Mouse (Mus musculus) hindbrain, embryonic 12.5 days (tissue): ENCODE measurements at regions not wholly inside any gene's neighbourhood (a gene's known extent, or its start where the extent isn't known, plus 50 kb on each side); places are given as distances from the start of the nearest gene placed in this dataset.
"Not testable (repeated sequence)": the region's sequence is repeated elsewhere in the genome, so short reads cannot be mapped to it uniquely, and the experiment has no call there.

ENCODE experiments used
- ATAC-seq: fragments of 200-750 bp; cut with Nextera tagmentation; 2 replicates; pipeline ENCODE4 v1.8.0; 2017; ENCODE audit warnings: moderate TSS enrichment; ENCODE audit not compliant: low FRiP score
- H3K27ac ChIP-seq: fragments of 300-500 bp; sonication (generic); 2 replicates; pipeline ENCODE4 v1.5.1; 2016; ENCODE audit warnings: mild to moderate bottlenecking
- H3K27me3 ChIP-seq: fragments of 300-500 bp; sonication (generic); 2 replicates; pipeline ENCODE4 v1.6.1; 2016; ENCODE audit warnings: mild to moderate bottlenecking
- H3K36me3 ChIP-seq: fragments of 300-500 bp; sonication (generic); 2 replicates; pipeline ENCODE4 v1.6.1; 2016; ENCODE audit warnings: mild to moderate bottlenecking
- H3K4me1 ChIP-seq: fragments of 300-500 bp; sonication (generic); 2 replicates; pipeline ENCODE4 v1.6.1; 2016
- H3K4me2 ChIP-seq: fragments of 300-500 bp; sonication (generic); replicated peaks from 2 replicates; pipeline ENCODE4 v1.6.1; 2016; ENCODE audit warnings: mild to moderate bottlenecking
- H3K4me3 ChIP-seq: fragments of 300-500 bp; sonication (generic); 2 replicates; pipeline ENCODE4 v1.5.1; 2016; ENCODE audit warnings: mild to moderate bottlenecking
- H3K9ac ChIP-seq: fragments of 300-500 bp; sonication (generic); 2 replicates; pipeline ENCODE4 v1.6.1; 2016; ENCODE audit warnings: mild to moderate bottlenecking, moderate library complexity
- H3K9me3 ChIP-seq: fragments of 300-500 bp; sonication (generic); replicated peaks from 2 replicates; pipeline ENCODE4 v1.6.1; 2016; ENCODE audit warnings: mild to moderate bottlenecking
- WGBS: fragments of 180-500 bp; shearing (Covaris S2); methylation state at CpG from one replicate; pipeline ENCODE4 v1.1.7; 2016; 5-methylcytosine and 5-hydroxymethylcytosine counted together

- 80% methylated on average over 5 of the region's 5 CpGs for WGBS
- H3K27ac ChIP-seq = no peak overlapping the region
- H3K4me3 ChIP-seq = no peak overlapping the region
- H3K4me2 ChIP-seq = no peak overlapping the region
- no peaks in the 10 kb centered on the region; the same call in 1 of the 2 replicates for H3K27me3 ChIP-seq
- no peak overlapping the region for H3K9ac ChIP-seq
- 0 out of 2 replicates have a peak, but pooled peaks cover 2% of the 10 kb centered on the region for H3K4me1 ChIP-seq
- no peaks in the 10 kb centered on the region for H3K9me3 ChIP-seq
- ATAC-seq = no peak
- no peaks in the 10 kb centered on the region for H3K36me3 ChIP-seq
Measured at GRCm38 (mm10) chr7:96002401-96002800, 168.6 kb upstream of the Tenm4 start.

- H3K9ac ChIP-seq = no peak overlapping the region
- no peaks in the 10 kb centered on the region for H3K9me3 ChIP-seq
- WGBS = 91% methylated on average over 2 of the region's 2 CpGs
- H3K27ac ChIP-seq = no peak overlapping the region
- H3K4me2 ChIP-seq = no peak overlapping the region
- H3K27me3 ChIP-seq = no peaks in the 10 kb centered on the region
- no peak overlapping the region for H3K4me3 ChIP-seq
- ATAC-seq = no peak
- H3K36me3 ChIP-seq = no peaks in the 10 kb centered on the region
- no peaks in the 10 kb centered on the region for H3K4me1 ChIP-seq
Measured at GRCm38 (mm10) chr7:96006299-96006698, 164.7 kb upstream of the Tenm4 start.

- no peaks in the 10 kb centered on the region for H3K36me3 ChIP-seq
- 82% methylated on average over 5 of the region's 5 CpGs for WGBS
- no peak for ATAC-seq
Measured at GRCm38 (mm10) chr7:96013008-96013407, 158.0 kb upstream of the Tenm4 start.

DNA sequence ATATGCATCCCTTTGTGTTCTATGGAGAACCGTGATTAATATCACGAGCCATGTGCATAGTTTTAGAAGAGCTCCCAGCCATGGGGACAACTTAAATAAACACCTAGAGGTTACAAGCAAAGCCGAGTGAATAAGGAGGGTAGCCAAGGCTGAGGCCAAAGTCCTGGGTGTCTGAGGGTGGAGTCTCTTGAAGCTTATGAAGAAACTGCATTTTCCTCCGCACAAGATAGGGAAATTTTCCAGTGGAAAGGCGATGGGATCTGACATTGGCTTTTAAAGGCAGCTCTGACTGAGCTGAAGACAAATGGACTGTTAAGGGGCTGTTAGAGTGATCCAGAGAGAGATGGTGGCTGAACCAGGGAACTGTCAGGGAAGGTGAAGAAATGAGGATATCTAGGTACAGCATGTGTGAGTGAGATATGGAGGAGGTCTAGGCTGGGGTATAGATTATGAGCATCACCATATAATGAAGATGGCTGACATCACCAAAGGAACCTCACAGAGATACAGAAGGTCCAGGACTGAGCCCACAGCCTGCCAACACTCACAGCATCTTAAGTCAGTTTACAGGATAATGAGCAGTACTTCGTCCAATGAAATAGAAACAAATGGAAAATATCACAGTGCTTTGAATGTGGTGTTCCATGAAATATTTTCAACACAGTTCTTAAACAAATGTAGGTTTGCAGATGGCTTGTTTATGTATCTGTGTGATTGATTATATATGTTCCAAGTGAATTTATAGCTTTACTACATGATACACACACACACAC is 153.7 kb upstream of the Tenm4 start:
- 87% methylated on average over 6 of the region's 6 CpGs for WGBS
- H3K27ac ChIP-seq = no peak overlapping the region
- no peak overlapping the region for H3K9ac ChIP-seq
- no peak overlapping the region for H3K4me3 ChIP-seq
- no peak overlapping the region for H3K4me2 ChIP-seq
- no peaks in the 10 kb centered on the region for H3K9me3 ChIP-seq
- no peaks in the 10 kb centered on the region for H3K4me1 ChIP-seq
- no peaks in the 10 kb centered on the region for H3K36me3 ChIP-seq
- H3K27me3 ChIP-seq = no peaks in the 10 kb centered on the region
- ATAC-seq = no peak

More at GRCm38 (mm10) chr7:96013008-96013407, 158.0 kb upstream of the Tenm4 start:
- Histone ChIP-seq H3K4me3 (no peak overlapping the region), H3K4me1 (no peaks in the 10 kb centered on the region), H3K4me2 (no peak overlapping the region), H3K9ac (no peak overlapping the region), H3K27ac (no peak overlapping the region), H3K9me3 (no peaks in the 10 kb centered on the region), H3K27me3 (no peaks in the 10 kb centered on the region)

GRCm38 (mm10) chr7:96024048-96024447 is 147.0 kb upstream of the Tenm4 start:
- 95% methylated on average over 3 of the region's 3 CpGs for WGBS
- H3K9me3 ChIP-seq = no peaks in the 10 kb centered on the region
- no peak overlapping the region for H3K9ac ChIP-seq
- no peak overlapping the region for H3K27ac ChIP-seq
- no peak overlapping the region for H3K4me2 ChIP-seq
- H3K27me3 ChIP-seq = no peaks in the 10 kb centered on the region
- no peaks in the 10 kb centered on the region for H3K4me1 ChIP-seq
- no peak overlapping the region for H3K4me3 ChIP-seq
- no peaks in the 10 kb centered on the region for H3K36me3 ChIP-seq
- ATAC-seq = no peak

DNA sequence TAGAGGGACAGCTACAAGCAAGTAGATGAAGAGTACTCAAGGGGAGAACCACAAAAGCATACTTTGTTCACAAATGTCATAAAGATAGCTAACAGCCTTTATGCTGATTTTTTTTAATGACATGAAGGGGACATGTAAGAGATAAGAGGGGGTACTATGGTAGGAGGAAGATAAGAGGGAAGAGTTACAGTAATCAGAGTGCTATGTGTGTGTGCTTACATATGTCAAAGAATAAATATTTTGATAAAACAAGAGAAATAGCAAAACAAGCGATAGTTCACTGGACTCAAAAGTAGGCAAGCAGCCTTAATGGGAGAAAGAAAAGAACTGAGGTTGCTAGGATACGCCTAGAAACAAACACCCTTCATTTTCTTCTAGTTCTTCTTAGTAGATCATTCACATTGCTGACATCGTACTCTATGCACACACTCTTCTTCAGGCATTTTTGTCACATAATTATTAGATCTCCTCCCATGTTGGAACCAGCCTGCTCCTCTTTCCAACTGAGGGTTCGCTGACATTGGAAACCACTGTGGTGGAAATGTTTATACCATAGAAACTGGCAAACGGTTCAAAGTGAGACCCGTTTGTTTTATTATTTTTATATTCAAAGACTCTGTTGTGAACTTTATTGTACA is 144.1 kb upstream of the Tenm4 start:
- no peak overlapping the region for H3K27ac ChIP-seq
- no peaks in the 10 kb centered on the region for H3K36me3 ChIP-seq
- no peak for ATAC-seq
- no peak overlapping the region for H3K9ac ChIP-seq
- H3K27me3 ChIP-seq = no peaks in the 10 kb centered on the region
- no peak overlapping the region for H3K4me2 ChIP-seq
- H3K4me1 ChIP-seq = no peaks in the 10 kb centered on the region
- WGBS = 85% methylated on average over 6 of the region's 6 CpGs
- H3K4me3 ChIP-seq = no peak overlapping the region
- H3K9me3 ChIP-seq = no peaks in the 10 kb centered on the region

GRCm38 (mm10) chr7:96033636-96034035 is 137.4 kb upstream of the Tenm4 start:
- Histone ChIP-seq H3K4me3 (no peak overlapping the region), H3K9me3 (no peaks in the 10 kb centered on the region), H3K4me1 (no peaks in the 10 kb centered on the region), H3K4me2 (no peak overlapping the region), H3K9ac (no peak overlapping the region), H3K27ac (no peak overlapping the region), H3K36me3 (no peaks in the 10 kb centered on the region), H3K27me3 (no peaks in the 10 kb centered on the region)
- WGBS = 76% methylated on average over 4 of the region's 4 CpGs
- ATAC-seq = no peak

- Histone ChIP-seq H3K9ac (no peak overlapping the region), H3K4me3 (no peak overlapping the region), H3K4me2 (no peak overlapping the region), H3K4me1 (no peaks in the 10 kb centered on the region), H3K36me3 (no peaks in the 10 kb centered on the region), H3K27ac (no peak overlapping the region), H3K27me3 (no peaks in the 10 kb centered on the region), H3K9me3 (no peaks in the 10 kb centered on the region)
- no peak for ATAC-seq
- 64% methylated on average over 2 of the region's 2 CpGs for WGBS
Measured at GRCm38 (mm10) chr7:96035456-96035855, 135.6 kb upstream of the Tenm4 start.

DNA sequence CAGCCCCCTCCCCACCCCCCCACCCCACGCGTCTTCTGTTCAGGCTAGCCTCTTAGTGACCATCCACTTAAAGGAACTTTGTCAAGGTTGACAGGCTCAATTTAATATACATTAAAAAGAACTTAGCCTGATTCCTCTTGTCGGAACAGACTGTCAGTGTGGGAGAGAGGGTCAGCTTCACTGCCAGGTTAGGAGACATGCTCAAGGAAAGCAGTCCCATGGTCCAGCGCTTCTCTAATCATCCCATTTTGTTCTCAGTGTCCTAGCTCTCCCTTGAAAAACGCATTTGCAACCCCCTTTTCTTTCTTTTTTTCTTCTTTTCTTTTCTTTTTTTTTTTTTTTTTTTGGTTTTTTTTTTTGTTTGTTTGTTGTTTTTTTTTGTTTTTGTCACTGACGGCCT is 131.4 kb upstream of the Tenm4 start:
- WGBS = 48% methylated on average over 6 of the region's 6 CpGs
- no peaks in the 10 kb centered on the region for H3K36me3 ChIP-seq
- no peak for ATAC-seq

GRCm38 (mm10) chr7:96041806-96042205 is 129.2 kb upstream of the Tenm4 start:
- 69% methylated on average over 4 of the region's 4 CpGs for WGBS
- Histone ChIP-seq H3K4me3 (no peak overlapping the region), H3K27me3 (no peaks in the 10 kb centered on the region), H3K9me3 (0 out of 2 replicates have a peak, but pooled peaks cover 6% of the 10 kb centered on the region), H3K4me1 (no peaks in the 10 kb centered on the region), H3K9ac (no peak overlapping the region), H3K36me3 (no peaks in the 10 kb centered on the region), H3K4me2 (no peak overlapping the region), H3K27ac (no peak overlapping the region)
- ATAC-seq = no peak

More for the DNA sequence above, 131.4 kb upstream of the Tenm4 start:
- Histone ChIP-seq H3K9me3 (0 out of 2 replicates have a peak, but pooled peaks cover 4% of the 10 kb centered on the region), H3K27ac (no peak overlapping the region), H3K4me3 (no peak overlapping the region), H3K4me1 (no peaks in the 10 kb centered on the region), H3K4me2 (no peak overlapping the region), H3K27me3 (no peaks in the 10 kb centered on the region), H3K9ac (no peak overlapping the region)

DNA sequence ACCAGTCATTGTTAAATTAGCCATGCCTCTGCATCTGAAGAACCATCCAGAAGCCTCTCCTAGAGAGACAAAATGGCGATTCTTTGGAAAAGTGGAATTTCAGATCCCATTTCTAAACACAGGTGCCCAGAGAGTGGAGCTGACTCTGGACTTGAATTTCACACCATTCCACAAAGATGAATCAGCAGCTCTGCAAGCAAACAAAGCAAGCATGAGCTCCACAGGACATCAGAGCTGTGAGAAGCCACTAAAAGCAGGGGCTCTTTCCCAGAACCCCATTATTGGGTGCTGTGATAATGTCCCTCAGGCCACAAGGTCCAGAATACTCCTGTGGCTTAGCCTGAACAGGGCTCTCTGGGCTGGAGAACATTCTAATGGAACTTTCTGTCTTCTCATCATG is 119.4 kb upstream of the Tenm4 start:
- Histone ChIP-seq H3K4me1 (no peaks in the 10 kb centered on the region), H3K27ac (no peak overlapping the region), H3K27me3 (no peaks in the 10 kb centered on the region), H3K9me3 (peaks cover 8% of the 10 kb centered on the region; the same call in 1 of the 2 replicates), H3K4me2 (no peak overlapping the region), H3K9ac (no peak overlapping the region), H3K36me3 (no peaks in the 10 kb centered on the region), H3K4me3 (no peak overlapping the region)
- 78% methylated on average over 1 of the region's 1 CpGs for WGBS
- no peak for ATAC-seq

DNA sequence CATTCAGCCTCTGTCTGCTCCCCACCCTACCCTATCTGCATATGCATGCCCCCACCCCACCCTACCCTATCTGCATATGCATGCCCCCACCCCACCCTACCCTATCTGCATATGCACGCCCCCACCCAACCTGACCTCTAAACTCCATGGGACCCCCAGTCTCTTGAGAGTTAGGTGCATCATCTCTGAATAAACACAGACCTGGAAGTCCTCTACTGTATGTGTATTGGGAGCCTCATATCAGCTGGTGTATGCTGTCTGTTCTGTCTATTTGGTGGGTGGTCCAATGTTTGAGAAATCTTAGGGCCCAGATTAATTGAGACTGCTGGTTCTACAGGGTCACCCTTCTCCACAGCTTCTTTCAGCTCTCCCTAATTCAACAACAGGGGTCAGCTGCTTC is 109.4 kb upstream of the Tenm4 start:
- H3K27ac ChIP-seq, ATAC-seq, H3K4me2 ChIP-seq, H3K4me3 ChIP-seq, H3K4me1 ChIP-seq, H3K27me3 ChIP-seq, H3K36me3 ChIP-seq, H3K9me3 ChIP-seq, H3K9ac ChIP-seq: not testable (repeated sequence)
- WGBS = 40% methylated on average over 1 of the region's 1 CpGs

- no peaks in the 10 kb centered on the region for H3K36me3 ChIP-seq
- no peak overlapping the region for H3K27ac ChIP-seq
- no peak overlapping the region for H3K4me2 ChIP-seq
- ATAC-seq = no peak
- H3K4me1 ChIP-seq = no peaks in the 10 kb centered on the region
- 97% methylated on average over 1 of the region's 1 CpGs for WGBS
- H3K9ac ChIP-seq = no peak overlapping the region
- H3K27me3 ChIP-seq = no peaks in the 10 kb centered on the region
- no peaks in the 10 kb centered on the region for H3K9me3 ChIP-seq
- H3K4me3 ChIP-seq = no peak overlapping the region
Measured at GRCm38 (mm10) chr7:96078511-96078910, 92.5 kb upstream of the Tenm4 start.
